Mouse (Mus musculus): ENCODE measurements at regions not wholly inside any gene's neighbourhood (a gene's known extent, or its start where the extent isn't known, plus 50 kb on each side); places are given as distances from the start of the nearest gene placed in this dataset.

GRCm38 (mm10) chr7:117127728-117128127 lies 253.1 kb upstream of the Xylt1 start:
- no peak for DNase-seq

GRCm38 (mm10) chr7:117134869-117135268 lies 245.9 kb upstream of the Xylt1 start:
- no peak for DNase-seq

DNA sequence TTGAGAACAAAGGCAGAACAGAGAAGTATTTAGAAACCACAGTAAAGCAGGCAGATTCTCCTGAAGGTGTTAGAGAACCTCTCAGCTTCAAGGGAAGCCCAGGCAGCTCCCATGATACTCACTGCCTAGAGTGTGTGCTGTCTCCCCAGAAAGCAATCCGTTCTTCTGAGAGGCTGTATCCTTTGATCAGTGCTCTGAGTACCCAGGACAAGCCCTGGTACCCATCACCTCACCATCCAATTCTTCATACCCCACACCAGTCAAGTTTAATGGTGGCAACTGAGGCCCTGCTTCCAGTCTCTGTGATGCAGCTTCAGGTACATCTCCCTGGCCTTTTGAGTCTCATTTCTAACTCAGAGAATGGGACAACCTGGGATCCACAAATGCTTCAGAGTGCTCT lies 242.1 kb upstream of the Xylt1 start:
- no peak for DNase-seq

- DNase-seq = peak; percentile 11 to 14
Observed at GRCm38 (mm10) chr7:117139245-117139970, 241.4 kb upstream of the Xylt1 start.

- no peak for DNase-seq
Observed at GRCm38 (mm10) chr7:117139971-117140247, 240.9 kb upstream of the Xylt1 start.

DNA sequence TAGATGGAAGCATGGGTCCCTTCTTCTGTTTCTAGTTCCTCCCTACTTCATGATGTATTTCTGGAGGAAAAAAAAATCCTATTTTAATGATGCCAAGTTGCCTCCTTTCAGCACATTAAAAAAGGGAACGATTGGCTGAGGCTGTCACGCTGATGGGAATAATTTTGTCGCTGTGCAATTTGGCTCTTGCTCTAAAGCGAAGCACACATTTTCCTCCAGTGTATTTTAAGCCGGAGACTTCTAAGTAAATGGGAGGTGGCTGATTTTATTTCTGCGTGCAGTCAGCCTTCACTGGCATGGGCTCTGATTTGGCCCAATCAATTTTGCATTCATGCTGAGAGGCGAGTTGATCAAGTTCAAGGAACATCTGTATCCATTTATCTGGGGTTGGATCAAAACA lies 234.0 kb upstream of the Xylt1 start:
- DNase-seq = no peak

DNA sequence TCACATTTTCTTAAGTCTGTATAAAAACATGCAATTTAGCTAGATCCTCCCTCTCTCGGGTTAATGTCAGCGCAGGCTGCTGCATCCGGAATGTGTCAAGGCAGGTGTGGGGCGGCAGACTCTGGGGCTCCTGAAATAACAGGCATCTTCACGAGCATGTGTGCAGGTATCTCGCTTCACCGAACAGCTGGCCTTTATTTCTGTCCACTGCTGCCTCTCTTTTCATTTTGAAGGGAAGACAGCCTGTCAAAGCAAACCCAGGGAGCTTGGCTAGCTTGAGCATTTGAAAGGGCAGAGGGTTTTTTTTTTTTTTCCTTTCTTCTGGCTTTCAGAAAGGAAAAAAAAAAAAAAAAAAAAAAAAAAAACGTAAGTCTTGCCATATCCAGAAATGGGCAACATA lies 230.4 kb upstream of the Xylt1 start:
- DNase-seq = no peak

DNA sequence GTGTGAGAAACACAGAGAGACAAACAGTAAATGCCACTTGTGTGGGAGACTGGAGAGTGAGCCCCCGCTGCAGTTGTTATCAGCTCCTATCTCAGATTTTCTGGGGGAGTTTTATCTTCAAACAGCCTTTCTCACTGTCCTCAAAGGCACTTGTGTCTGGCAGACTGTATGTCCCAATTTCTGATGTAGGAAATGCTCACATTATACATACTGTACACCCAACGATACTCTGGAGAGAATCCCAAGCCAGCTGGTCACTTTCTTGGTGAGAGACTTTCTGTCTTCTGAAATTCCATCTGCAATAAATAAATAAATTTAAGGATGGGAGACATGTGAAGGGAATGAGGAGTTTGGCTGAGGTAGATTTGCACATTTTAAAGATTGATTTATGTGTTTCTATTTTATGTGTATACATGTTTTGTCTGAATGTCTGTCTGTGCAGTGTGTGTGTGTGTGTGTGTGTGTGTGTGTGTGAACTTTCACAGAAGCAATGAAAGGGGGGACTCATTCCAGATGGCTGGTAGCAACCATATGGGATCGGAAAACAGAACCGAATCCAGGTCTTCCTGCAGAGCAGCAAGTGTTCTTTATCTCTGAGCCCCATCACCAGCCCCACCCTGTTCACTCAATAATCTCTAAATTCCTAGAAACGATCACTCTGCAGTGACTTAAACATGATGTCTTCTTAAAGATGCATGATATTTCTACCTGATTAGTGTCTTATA lies 226.8 kb upstream of the Xylt1 start:
- DNase-seq = no peak

DNA sequence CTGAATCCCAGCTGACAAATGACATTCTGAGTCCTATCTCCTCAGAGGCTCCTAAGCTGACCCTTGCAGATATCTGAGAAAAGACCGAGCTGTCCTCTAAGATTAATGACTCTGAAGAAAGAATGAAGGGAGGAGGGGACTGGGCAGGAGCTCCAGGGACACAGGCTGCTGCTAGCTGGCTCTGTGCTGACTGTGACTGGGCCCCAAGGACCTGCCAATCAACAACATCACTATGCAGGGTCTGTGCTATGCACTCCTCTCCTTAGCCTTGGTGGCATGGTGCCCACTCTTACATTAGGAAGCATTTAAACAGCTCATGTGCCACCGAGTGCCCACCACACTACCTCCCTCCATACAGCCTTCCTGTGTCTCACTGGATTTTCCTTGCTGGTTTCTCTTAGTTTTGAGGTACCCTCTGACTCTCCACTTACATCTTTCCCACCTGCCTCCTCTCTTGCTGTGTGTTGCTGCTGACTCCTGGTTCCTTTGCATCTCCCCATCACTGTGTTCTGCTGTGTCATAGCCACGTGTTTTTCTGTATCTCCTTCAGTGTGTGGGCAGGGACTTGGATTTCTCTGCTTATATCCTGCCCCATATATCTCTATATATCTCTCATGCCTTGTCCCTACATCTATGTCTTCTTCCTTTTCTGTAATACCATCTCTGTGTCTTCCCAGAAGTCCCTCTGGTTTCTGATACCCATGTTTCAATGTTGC lies 219.4 kb upstream of the Xylt1 start:
- DNase-seq = no peak

DNA sequence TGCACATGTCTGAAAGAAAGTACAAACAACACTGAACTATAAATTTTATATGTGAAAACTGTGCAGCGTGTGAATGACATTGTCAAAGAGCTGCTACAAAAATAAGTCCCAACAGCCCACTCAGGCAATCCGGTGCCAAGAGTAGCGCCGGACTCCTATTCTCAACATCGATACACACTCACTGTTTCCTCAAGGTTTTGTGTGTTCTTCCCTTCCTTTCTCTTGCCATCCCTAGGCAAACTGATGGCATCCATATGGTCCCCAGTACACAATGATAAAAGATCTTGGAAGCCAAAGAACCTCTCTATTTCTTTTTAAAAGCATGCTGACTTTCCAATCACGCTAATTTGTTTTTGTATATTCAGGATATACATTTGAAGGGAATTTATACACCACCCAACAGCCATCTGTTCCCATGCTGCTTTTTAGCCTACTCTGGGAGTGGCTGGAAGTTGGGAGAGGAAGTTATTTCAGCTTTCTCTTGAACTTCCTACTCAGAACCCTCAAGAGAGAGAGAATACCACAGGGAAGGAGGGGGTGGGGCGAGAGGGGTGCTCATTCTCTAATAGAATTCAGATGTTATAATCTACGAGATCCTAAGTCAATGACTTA lies 205.9 kb upstream of the Xylt1 start:
- no peak for DNase-seq

- no peak for DNase-seq
Observed at GRCm38 (mm10) chr7:117184011-117184410, 196.8 kb upstream of the Xylt1 start.

- no peak for DNase-seq
Observed at GRCm38 (mm10) chr7:117185891-117186290, 194.9 kb upstream of the Xylt1 start.

GRCm38 (mm10) chr7:117196611-117197010 lies 184.2 kb upstream of the Xylt1 start:
- DNase-seq = no peak

GRCm38 (mm10) chr7:117226294-117226693 lies 154.5 kb upstream of the Xylt1 start:
- no peak for DNase-seq

DNA sequence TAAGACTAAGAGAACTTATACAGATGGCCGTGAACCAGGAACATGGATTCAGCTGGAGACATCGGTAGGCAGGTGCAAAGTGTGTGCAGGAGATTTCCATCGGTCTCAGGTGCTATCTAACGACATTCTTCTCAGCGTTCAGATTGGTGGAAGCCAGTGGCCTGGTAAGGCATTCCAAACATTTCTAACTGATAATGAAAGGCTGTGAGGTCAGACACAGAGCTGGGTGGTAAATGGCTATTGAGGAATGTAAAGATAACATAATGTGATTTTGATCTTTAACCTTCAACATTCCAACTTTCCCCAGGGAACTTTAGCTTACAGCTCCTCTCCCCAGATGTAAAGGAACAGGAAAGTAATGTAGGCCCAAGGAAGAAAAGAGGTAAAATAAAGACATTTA lies 151.2 kb upstream of the Xylt1 start:
- DNase-seq = no peak

DNA sequence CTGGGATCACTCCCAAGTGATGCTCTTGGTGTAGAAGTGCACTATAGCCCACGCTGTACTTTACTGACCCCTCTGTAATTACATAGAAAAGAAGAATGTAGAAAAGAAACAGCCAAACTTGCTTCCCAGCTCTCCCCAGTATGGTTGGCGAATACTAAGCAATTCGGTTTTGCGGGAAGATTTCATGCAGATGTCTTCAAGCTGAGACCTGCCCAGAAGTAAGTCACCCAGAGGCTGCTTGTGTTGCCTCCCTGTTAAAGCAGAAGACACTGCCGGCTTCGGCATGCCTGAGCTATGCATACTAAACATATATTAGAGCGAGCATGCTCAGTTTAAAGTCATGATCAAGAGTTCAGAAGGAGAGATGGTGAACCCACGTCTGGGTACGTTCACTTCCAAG lies 124.0 kb upstream of the Xylt1 start:
- DNase-seq = no peak

GRCm38 (mm10) chr7:117258557-117258956 lies 122.2 kb upstream of the Xylt1 start:
- DNase-seq = no peak

- DNase-seq = no peak
Observed at GRCm38 (mm10) chr7:117259151-117259550, 121.6 kb upstream of the Xylt1 start.

- DNase-seq = no peak
Observed at GRCm38 (mm10) chr7:117259674-117260294, 121.0 kb upstream of the Xylt1 start.

- no peak for DNase-seq
Observed at GRCm38 (mm10) chr7:117260596-117260995, 120.2 kb upstream of the Xylt1 start.

- DNase-seq = no peak
Observed at GRCm38 (mm10) chr7:117263126-117263525, 117.7 kb upstream of the Xylt1 start.

GRCm38 (mm10) chr7:117264341-117264740 lies 116.4 kb upstream of the Xylt1 start:
- no peak for DNase-seq

DNA sequence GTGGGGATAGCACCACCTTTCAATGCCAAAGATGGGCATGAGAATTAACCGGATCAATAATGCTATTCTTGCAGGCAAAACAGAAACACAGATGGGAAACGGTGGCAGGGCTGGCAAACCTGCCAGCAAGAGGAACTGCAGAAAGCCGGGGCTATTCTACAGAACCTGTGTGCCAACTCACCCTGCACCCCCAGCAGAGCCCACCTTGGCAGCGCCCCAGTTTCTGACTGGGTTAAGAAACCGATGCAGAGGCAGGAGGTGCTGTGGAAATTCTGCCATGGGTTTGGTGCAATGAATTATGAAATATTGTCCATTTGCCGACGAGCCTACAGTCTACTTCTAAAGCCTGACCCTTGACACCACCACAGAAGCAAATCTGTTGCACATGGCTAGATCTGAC lies 112.7 kb upstream of the Xylt1 start:
- no peak for DNase-seq

All from cerebellum, postnatal 36 days (tissue).